Mouse (Mus musculus): ENCODE data around the gene Rbms3.

DNA sequence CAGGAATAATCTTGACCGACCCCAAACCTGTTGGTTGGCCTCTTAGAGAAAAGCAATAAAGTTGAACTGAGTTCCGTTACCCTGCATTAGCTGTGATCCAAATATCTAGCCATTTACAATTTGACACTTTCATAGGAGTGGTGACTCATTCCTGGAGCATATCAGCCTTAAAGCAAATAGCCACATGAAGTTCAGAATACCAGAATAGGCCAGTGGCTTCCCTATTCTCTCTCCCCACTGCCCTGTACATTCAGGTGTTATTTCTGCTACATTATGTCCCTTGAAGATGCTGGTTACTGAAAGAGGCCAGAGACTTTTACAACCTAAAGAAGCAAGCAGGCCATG lies 755.8 kb downstream of the Rbms3 start:
- TF ChIP-seq ZNF384 (IDR thresholded peaks at IDR 0.05; ENCODE audit: low read depth, low read length) (no peak), ZC3H11A (IDR thresholded peaks at IDR 0.05; ENCODE audit: borderline replicate concordance, low read depth, low read length) (no peak), MAFK (IDR thresholded peaks at IDR 0.05; ENCODE audit: insufficient read depth, low read depth, low read length) (no peak), HCFC1 (IDR thresholded peaks at IDR 0.05; ENCODE audit: borderline replicate concordance, insufficient read depth, low read length) (no peak), CHD2 (IDR thresholded peaks at IDR 0.05; ENCODE audit: low read depth, low read length) (no peak)

Measured in ES-E14 (cell line).